Mouse (Mus musculus) liver, adult 10 weeks (tissue): ENCODE measurements around the gene Rgs10. TPM values are rescaled to one million over a fixed set of nuclear protein-coding genes. Genes with fewer than 3 reads are reported as not detected.

ENCODE experiments used
- polyA plus RNA-seq: library from polyadenylated mRNA; stranded (reverse); fragments of 350-450 nt; fragmentation: Illumina TruSeq; extraction: RNeasy Lipid Tissue Mini Kit (QIAGEN cat#74804); gene quantifications from one replicate; pipeline ENCODE4 v1.2.3, GENCODE M21; 2014; ENCODE audit warnings: low read depth, low replicate concordance

The Rgs10 gene
- polyA plus RNA-seq: 3.2 TPM

GRCm38 (mm10) chr7:128417930-128418779, at the start of gene Rgs10:
Rgs10 (minus strand) TSS chr7:128418758.

GRCm38 (mm10) chr7:128461285-128462215, 43.0 kb upstream of the Rgs10 start, which contains the start of gene Tial1:
Tial1 (minus strand) TSS chr7:128461717.

Other genes with a start within 250 kb of the Rgs10 start
- gene Cox6a2, start 212.4 kb downstream of the Rgs10 start, polyA plus RNA-seq: not detected
- gene Armc5, start 181.4 kb downstream of the Rgs10 start, polyA plus RNA-seq: 0.13 TPM
- gene 9130023H24Rik, start 180.7 kb downstream of the Rgs10 start, polyA plus RNA-seq: 2.1 TPM
- gene Tgfb1i1, start 171.9 kb downstream of the Rgs10 start, polyA plus RNA-seq: 0.40 TPM
- gene Slc5a2, start 153.1 kb downstream of the Rgs10 start, polyA plus RNA-seq: not detected
- gene BC017158, start 120.6 kb downstream of the Rgs10 start, polyA plus RNA-seq: 3.4 TPM
- 106 TPM for gene Tial1, start 43.0 kb upstream of the Rgs10 start, polyA plus RNA-seq
- 8.6 TPM for gene Bag3, start 104.9 kb upstream of the Rgs10 start, polyA plus RNA-seq
- gene Inpp5f, start 192.6 kb upstream of the Rgs10 start, polyA plus RNA-seq: 28.6 TPM